Mouse (Mus musculus): ENCODE data around the gene Tbx10. TPM values are rescaled to one million over a fixed set of nuclear protein-coding genes. Genes with fewer than 3 reads are reported as not detected.
A peak's percentile ranks its signal among the peaks of the same experiment; 100 is the strongest.
"Not testable (repeated sequence)": the region's sequence is repeated elsewhere in the genome, so short reads cannot be mapped to it uniquely, and the experiment has no call there.

The Tbx10 gene
- not detected for total RNA-seq (2021)

DNA sequence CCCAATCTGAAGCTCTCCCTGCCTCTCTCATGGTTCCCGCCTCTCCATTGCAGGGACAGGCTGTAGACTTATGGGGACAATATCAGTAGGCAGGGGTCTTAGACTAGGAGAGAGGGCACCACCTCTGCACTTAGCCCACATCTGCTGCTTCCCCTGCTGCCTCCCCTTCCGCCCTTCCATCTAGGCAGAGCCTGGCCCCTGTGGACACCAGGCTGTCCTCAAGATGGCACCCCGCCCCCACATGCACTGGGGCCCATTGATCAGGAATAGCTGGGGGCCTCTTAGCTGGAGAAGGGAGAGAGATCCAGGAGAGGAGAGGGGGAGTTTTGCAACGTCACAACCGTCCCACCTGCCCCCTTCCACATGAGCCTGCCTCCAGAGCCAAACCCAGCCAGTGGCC lies at the start of gene Tbx10:
Tbx10 (plus strand) TSS at position 337 of the 400 bp plus-strand sequence.
- DNase-seq (ENCODE audit: low spot score in 2 of 2): no peak
- intact Hi-C loops (cut with DNase I): no loop called here

DNA sequence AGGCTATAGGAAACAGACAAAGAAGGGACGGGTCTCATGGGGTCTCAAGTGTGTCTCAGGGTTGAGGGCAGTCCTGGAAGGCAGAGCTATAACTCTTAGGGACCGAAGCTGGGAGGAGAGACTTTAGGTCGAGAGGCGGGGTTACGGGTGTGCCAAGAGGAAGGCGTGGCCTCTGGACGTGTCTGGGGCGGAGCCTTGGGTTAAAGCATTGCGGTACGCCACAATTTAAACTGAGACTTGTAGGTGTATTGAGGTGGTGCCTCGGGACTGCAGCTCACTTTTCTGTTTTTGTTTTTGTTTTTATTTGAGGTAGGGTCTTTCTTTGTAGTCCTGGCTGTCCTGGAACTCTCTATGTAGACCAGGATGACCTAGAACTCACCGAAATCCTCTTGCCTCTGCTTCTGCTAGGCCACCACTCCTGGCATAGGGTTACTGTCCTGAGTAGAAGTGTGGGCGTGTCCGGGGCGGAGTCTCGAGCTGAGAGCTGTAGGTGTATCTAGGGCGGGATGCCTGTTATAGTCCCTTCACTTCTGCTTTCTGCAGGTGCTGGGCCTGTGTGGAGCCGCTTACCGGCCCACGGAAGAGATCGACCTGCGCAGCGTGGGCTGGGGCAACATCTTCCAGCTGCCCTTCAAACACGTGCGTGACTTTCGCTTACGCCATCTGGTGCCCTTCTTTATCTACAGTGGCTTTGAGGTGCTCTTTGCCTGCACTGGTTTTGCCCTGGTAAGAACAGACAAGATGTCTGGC lies 49.4 kb upstream of the Tbx10 start:
- DNase-seq (ENCODE audit: low spot score in 2 of 2): no peak
- intact Hi-C loops (cut with DNase I): no loop called here

DNA sequence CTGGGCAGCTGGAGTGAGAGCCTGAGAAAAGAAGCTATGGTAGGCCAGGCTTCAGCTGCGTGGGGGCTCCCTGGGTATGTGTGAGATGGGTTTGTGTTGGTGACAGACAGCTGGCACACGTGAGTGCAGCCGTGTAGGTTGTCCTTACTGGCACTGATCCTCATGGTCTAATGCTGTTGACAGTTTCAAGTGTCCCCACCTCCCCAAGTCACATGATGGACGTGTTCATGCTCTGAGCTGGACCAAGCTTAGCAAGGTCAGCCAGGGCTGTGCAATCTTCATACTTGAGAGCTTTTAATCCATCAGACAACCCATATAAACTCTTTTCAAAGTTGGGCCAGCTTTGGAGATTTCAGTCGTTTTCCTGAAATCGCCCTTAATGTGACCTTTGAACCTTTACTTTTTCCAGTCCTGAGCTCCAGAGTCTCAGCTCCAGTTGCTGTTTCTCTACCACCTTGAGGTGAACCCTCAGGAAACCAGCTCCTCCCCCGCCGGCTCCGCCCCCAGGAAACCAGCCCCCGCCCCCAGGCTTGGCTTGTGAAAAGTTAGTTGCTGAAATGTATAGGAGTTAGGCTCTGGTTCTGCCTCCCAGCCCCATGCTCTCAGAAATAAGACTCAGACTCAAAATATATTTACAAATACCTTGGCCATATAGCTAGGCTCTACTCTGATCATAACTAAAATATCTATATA lies 46.5 kb upstream of the Tbx10 start:
- intact Hi-C loops (cut with DNase I): loop anchor here (1.0 to 5.0 kb wide), 3 partner anchors 34 to 286 kb away; partner anchors contain the start of gene Pold4
- DNase-seq (ENCODE audit: low spot score in 2 of 2): no peak

DNA sequence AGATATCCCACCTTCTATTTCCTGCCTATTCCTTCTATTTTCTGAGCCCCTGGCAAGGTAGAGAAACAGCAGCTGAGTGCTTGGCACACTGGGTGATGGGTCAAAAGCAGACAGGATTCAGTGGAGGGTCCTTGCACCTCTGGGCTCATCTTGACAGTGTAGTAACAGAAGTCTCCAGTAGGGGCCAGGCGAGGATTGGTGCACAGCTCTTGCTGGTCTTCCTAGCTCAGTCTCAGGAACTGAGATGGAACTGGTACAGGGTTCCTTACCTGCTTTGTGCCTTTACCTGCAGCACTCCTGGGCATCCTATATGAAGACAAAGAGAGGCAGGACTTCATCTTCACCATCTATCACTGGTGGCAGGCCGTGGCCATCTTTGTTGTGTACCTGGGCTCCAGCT lies 45.8 kb upstream of the Tbx10 start:
- peak; percentile 67 to 73 for DNase-seq (ENCODE audit: low spot score in 2 of 2)
- intact Hi-C loops (cut with DNase I): loop anchor here (1.0 to 5.0 kb wide), 3 partner anchors 34 to 286 kb away; partner anchors contain the start of gene Pold4

DNA sequence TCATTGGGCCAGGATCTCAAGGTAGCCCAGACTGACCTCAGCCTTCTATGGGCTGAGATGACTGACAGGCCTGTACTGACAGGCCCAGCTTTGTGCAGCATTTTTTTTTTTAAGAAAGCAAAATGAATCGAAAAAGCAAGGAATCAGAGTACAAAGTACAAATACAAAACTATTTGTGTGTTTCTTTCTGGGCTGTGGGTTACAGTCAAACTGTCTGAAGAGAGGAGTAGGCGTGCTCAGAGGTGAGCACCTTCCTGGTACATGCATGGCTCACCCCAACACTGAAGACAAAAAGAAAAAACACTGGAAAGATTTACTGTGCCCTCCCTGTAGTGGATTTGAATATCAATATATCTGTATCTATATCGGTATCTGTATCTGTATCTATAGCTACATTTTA lies 44.7 kb upstream of the Tbx10 start:
- intact Hi-C loops (cut with DNase I): loop anchor here (5.0 kb wide), 1 partner anchor 284 kb away; the partner anchor contains the start of gene Pold4
- no peak for DNase-seq (ENCODE audit: low spot score in 2 of 2)

DNA sequence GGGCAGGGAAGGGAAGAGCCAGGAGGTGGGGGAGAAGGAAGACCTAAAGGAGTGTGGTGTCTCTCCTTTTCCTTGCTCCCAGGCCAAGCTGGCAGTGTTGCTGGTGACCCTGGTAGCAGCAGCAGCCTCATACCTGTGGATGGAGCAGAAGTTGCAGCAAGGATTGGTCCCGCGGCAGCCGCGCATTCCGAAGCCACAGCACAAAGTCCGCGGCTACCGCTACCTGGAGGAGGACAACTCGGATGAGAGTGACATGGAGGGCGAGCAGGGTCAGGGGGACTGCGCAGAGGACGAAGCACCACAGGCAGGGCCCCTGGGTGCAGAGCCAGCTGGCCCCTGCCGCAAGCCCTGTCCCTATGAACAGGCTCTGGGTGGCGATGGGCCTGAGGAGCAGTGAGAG lies 44.0 kb upstream of the Tbx10 start:
- no peak for DNase-seq (ENCODE audit: low spot score in 2 of 2)
- intact Hi-C loops (cut with DNase I): loop anchor here (5.0 kb wide), 1 partner anchor 284 kb away; the partner anchor contains the start of gene Pold4

DNA sequence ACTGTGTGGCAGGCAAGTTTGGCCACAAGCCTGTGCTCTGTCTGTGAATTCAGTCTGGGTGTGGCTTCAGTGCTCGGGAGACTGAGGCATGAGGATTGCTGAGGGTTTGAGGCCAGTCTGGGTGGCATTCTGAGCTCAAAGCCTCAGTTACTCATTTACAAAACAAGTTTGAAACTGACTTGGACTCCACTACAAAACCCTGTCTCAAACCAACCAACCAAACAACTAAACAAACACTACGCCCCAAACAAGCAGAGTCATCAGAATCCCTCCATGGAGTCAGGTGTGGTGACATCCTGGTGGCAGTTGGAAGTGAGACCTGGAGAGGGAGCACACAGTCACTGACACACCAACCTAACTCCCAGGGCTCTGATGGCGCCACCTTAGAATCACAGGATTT lies 42.2 kb upstream of the Tbx10 start:
- intact Hi-C loops (cut with DNase I): no loop called here
- DNase-seq (ENCODE audit: low spot score in 2 of 2): no peak

DNA sequence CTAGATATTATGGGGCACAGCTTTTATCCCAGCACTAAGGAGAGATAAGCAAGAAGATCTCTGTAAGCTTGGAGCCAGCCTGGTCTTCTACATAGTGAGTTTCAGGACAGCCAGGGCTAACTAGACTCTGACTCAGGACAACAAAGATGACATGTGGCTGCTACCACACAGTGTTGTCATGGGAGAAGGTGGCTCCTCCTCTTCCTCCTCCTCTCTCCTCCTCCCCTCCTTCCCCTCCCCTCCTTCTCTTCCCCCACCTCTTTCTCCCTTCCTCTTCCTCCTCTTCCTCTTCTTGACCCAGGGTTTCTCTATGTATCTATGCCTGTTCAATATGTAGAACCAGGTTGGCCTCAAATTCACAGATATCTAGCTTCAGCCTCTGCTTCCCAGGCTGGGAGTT lies 41.1 kb upstream of the Tbx10 start:
- intact Hi-C loops (cut with DNase I): no loop called here
- no peak for DNase-seq (ENCODE audit: low spot score in 2 of 2)

DNA sequence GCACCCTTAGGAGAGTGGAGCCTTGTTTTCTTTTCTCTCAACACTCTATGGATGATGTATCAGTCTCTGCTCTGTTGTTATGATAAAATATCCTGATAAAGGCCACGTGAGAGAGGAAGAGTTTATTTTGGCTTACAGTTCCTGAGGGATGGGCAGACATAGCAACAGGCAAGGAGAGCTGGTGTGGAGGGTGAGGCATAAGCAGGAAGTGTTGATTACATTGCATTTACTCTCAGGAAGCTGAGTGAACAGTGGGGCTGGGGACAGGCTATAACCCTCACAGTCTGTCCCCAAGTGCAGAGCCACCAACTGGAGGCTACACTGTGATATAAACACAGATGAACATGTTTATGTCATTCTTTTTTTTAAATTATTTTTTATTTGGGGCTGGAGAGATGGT lies 40.5 kb upstream of the Tbx10 start:
- intact Hi-C loops (cut with DNase I): no loop called here
- no peak for DNase-seq (ENCODE audit: low spot score in 2 of 2)

DNA sequence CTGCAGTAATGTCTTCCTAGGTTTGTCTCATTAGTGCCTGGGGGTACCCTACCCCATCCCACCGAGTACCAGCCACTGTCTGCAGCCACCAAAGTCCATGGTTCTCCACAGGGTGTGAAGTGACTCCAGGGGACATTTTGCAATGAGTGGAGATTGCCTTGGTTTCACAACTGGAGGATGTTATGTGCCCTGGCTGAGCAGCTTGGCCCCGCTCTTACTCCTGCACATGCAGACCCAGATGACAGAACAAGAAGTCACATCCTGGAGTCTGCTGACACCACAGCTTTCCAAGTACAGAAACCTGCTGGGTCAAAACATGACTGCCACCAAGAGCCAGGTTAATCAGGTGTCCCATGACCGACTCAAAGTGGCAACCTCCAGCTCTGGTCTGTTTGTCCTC lies 37.5 kb upstream of the Tbx10 start:
- intact Hi-C loops (cut with DNase I): no loop called here
- DNase-seq (ENCODE audit: low spot score in 2 of 2): no peak

DNA sequence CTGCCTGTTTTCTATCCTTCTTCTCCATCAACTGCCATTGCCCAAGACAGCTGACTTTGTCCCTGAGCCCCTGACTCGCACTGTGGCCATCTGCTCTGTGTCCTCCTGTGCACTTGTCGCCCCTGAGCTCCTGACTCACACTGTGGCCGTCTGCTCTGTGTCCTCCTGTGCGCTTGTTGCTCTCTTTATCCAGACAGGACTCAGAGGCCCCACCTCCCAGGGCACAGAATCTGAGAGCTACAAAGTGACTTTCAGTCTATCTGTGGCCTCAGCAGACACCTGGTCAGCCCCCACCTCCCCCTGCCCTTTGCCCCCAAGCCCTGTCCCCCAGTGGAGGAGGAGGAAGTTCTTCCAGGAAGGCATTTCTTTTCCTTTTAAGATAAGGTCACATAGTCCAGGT lies 36.7 kb upstream of the Tbx10 start:
- intact Hi-C loops (cut with DNase I): no loop called here
- no peak for DNase-seq (ENCODE audit: low spot score in 2 of 2)

DNA sequence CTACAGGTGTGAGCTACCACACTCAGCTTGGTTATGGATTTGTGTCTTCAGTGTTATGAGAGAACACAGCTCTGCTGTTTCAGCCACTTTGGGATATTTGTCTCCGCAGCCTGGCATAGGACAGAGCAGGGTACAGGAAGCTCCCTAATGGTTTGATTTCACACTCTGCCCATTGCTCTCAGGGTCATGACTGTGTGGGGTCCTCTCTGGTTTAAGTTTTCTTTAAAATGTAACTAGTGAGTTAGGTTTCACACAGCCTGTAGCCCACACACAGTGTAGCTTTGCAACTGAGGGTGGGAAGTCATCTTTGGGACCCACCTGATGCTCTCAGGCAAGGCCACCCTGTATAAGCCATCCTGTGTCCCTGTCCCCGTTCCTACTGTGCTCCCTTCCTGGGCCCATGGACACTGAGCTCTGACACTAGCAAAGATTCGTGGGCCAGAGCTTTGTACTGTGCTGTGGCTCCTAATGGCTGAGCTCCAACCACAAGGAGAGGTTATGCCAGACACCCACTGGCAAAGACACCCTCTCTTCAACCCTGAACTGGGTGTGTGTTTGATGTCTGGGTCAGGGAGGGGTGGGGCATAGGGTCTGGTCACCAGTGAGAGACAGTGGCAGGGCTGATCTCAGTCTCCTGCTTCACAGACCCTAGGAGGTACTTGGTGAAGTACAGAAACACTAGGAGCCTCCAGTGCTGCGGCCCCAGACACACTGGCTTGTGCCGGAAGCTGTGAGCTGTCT lies 35.1 kb upstream of the Tbx10 start:
- intact Hi-C loops (cut with DNase I); DNase-seq (ENCODE audit: low spot score in 2 of 2): not testable (repeated sequence)

DNA sequence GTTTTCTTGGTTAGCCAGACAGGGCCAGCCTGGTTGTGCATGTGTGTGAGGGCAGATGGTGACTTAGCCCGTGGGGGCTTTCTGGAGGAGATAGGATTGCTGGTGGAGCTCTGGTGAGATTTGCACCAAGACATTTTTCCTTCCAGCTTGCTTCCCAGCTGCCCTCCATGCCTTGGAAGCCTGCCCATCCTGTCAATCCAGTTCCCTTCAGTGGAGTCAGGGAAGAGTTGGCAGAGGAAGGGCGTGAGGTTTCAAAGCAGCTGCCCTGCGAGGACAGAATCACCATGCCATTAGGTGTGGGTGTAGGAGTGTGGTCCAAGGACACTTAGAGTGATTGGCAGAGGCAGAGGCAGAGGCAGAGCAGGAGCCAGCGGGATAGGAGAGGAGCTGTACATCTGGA lies 34.1 kb upstream of the Tbx10 start, which contains the start of gene Aldh3b3:
Aldh3b3 (plus strand) TSS at position 176 of the 400 bp plus-strand sequence.
- no peak for DNase-seq (ENCODE audit: low spot score in 2 of 2)

DNA sequence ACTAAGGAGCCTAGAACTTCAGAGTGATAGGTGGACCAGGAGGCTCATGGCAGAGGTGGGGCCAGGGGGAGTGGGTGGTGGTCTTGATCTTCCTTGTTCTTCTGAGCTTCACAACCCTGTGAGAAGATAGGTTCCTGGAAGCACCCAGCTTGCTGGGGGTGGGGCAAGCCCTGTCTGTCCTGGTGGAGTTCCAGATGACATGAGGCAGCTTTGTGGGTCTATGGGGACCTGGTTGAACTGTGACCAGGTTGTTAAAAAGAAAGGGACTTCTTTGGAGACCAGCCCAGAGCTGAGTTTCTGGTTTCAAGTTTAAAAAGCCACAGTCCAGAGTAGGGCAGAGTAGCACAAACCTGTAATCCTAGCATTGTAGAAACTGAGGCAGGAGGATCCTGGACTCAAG lies 33.5 kb upstream of the Tbx10 start:
- intact Hi-C loops (cut with DNase I): no loop called here
- no peak for DNase-seq (ENCODE audit: low spot score in 2 of 2)

More for the DNA sequence above, 34.1 kb upstream of the Tbx10 start, which contains the start of gene Aldh3b3:
- intact Hi-C loops (cut with DNase I): no loop called here

DNA sequence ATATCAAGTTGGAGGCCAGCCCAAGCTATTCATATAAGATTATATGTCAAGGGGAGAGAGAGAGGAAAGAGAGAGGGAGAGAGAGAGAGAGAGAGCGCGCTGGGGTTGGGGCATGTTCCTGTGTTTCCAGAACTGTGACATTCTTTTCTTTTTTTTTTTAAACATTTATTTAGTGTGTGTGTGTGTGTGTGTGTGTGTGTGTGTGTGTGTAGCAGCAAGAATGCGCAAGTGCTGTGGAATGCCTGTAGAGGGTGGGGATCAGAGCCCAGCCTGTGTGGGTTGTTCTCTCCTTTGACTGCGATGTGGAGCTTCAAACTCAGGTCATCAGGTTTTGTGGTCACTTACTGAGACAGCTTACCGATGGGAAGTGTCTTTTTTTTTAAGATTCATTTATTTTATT lies 32.3 kb upstream of the Tbx10 start:
- DNase-seq (ENCODE audit: low spot score in 2 of 2): no peak
- intact Hi-C loops (cut with DNase I): no loop called here

DNA sequence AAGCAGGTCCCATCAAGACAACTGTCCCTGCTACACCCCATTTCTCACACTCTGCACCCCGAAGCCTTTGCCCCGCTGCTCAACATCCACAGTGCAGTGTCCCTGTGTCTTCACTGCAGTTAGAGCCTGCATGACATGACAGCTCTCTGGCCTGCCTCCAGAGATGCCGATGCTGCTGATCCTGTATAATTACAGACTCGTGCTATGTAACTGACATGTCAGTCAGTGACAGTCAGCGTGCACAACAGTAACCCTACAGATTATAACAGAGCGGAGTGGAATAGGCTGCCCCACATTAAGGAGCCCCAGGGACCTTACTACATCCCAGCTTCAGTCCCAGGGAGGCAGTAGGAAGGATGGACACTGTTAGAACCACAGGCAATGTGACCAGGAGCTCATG lies 30.7 kb upstream of the Tbx10 start:
- intact Hi-C loops (cut with DNase I): not testable (repeated sequence)

DNA sequence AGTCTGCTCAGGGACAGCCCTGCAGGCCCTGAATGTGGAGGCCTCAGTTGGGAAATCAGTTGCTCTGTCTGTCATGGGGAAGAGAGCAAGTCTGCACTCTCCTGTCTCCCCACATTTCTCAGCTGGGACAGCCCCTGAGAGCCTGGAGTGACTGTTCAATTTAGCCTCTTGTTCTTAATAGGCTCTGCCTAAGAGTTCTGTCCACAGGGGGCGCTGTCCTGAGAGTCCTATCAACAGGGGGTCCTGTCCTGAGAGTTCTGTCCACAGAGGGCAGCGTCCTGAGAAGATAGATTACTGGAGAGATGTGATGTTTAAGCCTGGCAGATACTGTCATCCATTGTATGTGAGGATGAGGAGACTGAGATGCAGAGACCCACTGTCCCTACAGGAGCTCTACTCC lies 30.1 kb upstream of the Tbx10 start:
- DNase-seq (ENCODE audit: low spot score in 2 of 2): no peak
- intact Hi-C loops (cut with DNase I): no loop called here

More for the DNA sequence above, 30.7 kb upstream of the Tbx10 start:
- DNase-seq (ENCODE audit: low spot score in 2 of 2): not testable (repeated sequence)

DNA sequence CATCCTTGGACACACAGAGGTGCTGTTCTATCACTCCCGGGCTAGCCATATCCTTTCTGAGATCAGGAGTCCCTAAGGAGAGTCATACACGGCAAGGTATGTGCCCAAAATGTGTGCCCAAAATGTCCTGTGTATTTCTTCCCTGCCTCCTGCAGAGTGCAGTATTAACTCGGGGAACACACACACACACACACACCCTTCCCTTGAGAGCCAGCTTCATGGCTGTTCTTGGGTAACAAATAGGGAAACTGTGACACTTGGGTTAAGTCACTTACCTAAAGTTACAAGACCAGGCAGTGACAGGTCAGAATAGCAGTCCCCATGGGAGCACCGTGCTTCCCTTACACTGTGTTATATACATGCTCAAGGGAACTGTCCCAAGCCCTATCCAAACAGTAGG lies 28.5 kb upstream of the Tbx10 start:
- intact Hi-C loops (cut with DNase I): no loop called here
- no peak for DNase-seq (ENCODE audit: low spot score in 2 of 2)

DNA sequence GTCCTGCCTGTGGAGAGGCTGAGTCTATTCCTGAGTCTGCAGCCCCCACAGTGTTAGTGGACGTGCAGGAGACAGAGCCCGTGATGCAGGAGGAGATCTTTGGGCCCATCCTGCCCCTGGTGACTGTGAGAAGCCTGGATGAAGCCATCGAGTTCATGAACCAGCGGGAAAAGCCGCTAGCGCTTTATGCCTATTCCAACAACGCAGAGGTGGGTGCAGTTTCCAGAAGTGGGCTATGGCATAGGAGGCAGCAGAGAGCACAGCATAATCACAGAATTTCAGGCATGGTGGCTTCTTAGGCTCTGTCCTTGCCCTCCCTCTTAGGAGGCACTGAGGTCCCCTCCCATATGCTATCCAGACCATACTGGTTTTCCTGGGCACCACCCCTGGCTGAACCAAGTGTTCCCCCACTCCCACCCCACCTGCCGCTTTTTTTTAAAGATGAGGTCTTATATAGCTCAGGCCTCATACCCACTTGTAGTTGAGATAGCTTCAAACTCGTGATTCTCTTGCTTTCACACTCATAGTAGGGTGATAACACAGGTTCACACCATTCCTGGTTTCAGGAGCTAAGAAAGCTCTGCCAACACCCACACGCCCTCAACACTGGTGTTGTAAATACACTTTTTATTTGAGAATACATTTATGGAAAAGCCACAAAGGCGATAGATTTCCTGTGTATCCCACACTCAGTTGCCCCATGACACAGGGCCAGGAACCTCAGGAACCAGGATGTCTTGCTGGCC lies 26.0 kb upstream of the Tbx10 start:
- peak in 1 of 2 experiments; percentile 49 for DNase-seq (ENCODE audit: low spot score in 2 of 2)
- intact Hi-C loops (cut with DNase I): no loop called here

DNA sequence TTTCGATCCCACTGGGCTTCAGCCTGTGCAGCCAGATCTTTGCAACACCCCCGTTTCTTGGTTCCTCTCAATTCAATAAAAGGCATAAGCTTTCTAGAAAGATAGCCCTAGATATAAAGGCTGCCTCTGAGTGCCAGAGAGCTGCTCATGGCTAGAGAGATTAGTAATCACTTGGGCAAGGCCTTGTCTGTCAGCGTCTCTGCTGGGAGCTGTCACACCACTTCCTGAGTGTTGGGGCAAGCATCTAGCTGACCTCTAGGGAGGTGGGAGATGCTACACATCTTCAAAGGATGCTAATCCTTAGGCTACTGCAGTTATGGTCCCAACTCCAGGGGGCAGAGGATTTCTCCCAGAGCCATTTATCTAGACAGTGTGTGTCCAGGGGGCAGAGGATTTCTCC lies 25.3 kb upstream of the Tbx10 start:
- DNase-seq (ENCODE audit: low spot score in 2 of 2): no peak
- intact Hi-C loops (cut with DNase I): no loop called here
